Mouse (Mus musculus) embryo, embryonic 10.5 days (tissue): ENCODE data around the gene Lair1.
"Not testable (repeated sequence)": the region's sequence is repeated elsewhere in the genome, so short reads cannot be mapped to it uniquely, and the experiment has no call there.

ENCODE experiments used
- DNase-seq: peaks from one replicate; pipeline ENCODE4 v3.0.0-alpha.2; 2015; ENCODE audit warnings: low spot score

Lair1 gene

GRCm38 (mm10) chr7:4063013-4063412 lies at the start of gene Lair1:
Gene Lair1 (minus strand): TSS chr7:4063204.
- no peak for DNase-seq

GRCm38 (mm10) chr7:4111766-4112165 lies 48.8 kb upstream of the Lair1 start:
- DNase-seq: no peak

GRCm38 (mm10) chr7:4103411-4103810 lies 40.4 kb upstream of the Lair1 start:
- peak; percentile 77 for DNase-seq

GRCm38 (mm10) chr7:4101144-4101543 lies 38.1 kb upstream of the Lair1 start:
- no peak for DNase-seq

- no peak for DNase-seq
Measured at GRCm38 (mm10) chr7:4098832-4099231, 35.8 kb upstream of the Lair1 start.

GRCm38 (mm10) chr7:4098301-4098700 lies 35.3 kb upstream of the Lair1 start:
- DNase-seq: no peak

- DNase-seq: peak; percentile 12
Measured at GRCm38 (mm10) chr7:4091170-4091569, 28.2 kb upstream of the Lair1 start.

GRCm38 (mm10) chr7:4088679-4089078 lies 25.7 kb upstream of the Lair1 start:
- DNase-seq: no peak

- no peak for DNase-seq
Measured at GRCm38 (mm10) chr7:4087896-4088480, 25.0 kb upstream of the Lair1 start.

GRCm38 (mm10) chr7:4087238-4087895 lies 24.4 kb upstream of the Lair1 start:
- no peak for DNase-seq

- no peak for DNase-seq
Measured at GRCm38 (mm10) chr7:4085562-4085961, 22.6 kb upstream of the Lair1 start.

- DNase-seq: no peak
Measured at GRCm38 (mm10) chr7:4084161-4084560, 21.2 kb upstream of the Lair1 start.

GRCm38 (mm10) chr7:4082804-4083203 lies 19.8 kb upstream of the Lair1 start:
- no peak for DNase-seq

- no peak for DNase-seq
Measured at GRCm38 (mm10) chr7:4081706-4082105, 18.7 kb upstream of the Lair1 start.

GRCm38 (mm10) chr7:4080552-4080951 lies 17.5 kb upstream of the Lair1 start:
- no peak for DNase-seq

- no peak for DNase-seq
Measured at GRCm38 (mm10) chr7:4079511-4079910, 16.5 kb upstream of the Lair1 start.

GRCm38 (mm10) chr7:4073144-4073543 lies 10.1 kb upstream of the Lair1 start:
- no peak for DNase-seq

GRCm38 (mm10) chr7:4071066-4071465 lies 8.1 kb upstream of the Lair1 start:
- no peak for DNase-seq

GRCm38 (mm10) chr7:4063714-4064425 lies 866 bp upstream of the Lair1 start:
- DNase-seq: no peak

- DNase-seq: not testable (repeated sequence)
Measured at GRCm38 (mm10) chr7:4060602-4061188, 2.3 kb downstream of the Lair1 start.

GRCm38 (mm10) chr7:4026794-4027421 lies 36.1 kb downstream of the Lair1 start:
- DNase-seq: peak; percentile 23

- not testable (repeated sequence) for DNase-seq
Measured at GRCm38 (mm10) chr7:4004636-4005035, 58.4 kb downstream of the Lair1 start.
